Mouse (Mus musculus) spleen, postnatal 4 days (tissue): ENCODE results near the gene Traf7.

Source experiments
- DNase-seq, 2 experiments: peaks; one replicate each; pipeline ENCODE4 v3.0.0; 2022; ENCODE audit warnings: low spot score in 2 of 2

The Traf7 gene

DNA sequence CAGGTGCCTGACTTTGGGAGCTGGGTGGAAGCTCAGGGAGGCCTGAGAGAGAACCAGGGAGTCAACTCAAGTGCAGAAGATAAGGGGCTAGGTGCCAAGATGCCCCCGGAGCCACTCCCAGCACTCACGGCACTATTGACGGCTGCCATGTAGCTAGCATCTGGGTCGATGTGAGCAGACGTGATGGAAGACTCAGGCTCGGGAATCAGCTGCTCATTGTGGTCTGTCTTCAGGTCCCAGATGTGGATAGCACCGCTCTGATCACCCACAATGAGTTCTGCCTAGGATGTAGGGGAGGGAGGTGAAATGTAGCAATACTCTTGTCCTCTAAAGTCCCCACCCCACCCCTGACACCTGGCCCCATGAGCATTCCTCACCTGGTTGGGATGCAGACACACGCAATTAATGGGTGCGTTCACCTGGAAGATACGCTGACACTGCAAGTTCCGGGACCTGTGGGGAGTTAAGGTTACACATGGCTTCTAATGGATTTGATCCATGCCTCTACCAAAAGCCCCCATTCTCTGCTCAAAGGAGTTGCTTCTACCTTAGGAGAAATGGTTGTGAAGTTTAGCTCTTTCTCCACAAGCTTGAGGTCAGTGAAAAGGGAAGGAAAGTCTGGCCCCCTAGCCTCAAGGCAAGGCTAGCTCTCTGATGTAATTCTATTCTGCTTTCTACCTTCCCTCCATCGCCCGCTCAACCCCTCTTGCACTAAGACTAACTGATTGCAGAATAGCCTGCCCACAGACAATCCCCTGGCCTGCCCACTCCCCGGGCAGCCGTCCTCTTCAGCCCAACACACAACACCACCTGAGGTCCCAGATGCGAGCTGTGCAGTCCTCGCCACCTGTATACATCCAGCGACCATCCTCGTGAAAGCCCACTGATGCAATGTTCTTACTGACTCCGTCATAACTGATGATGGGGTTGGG lies 50.4 kb downstream of the Traf7 start:
- DNase-seq: peak in 1 of 2 experiments; percentile 67

DNA sequence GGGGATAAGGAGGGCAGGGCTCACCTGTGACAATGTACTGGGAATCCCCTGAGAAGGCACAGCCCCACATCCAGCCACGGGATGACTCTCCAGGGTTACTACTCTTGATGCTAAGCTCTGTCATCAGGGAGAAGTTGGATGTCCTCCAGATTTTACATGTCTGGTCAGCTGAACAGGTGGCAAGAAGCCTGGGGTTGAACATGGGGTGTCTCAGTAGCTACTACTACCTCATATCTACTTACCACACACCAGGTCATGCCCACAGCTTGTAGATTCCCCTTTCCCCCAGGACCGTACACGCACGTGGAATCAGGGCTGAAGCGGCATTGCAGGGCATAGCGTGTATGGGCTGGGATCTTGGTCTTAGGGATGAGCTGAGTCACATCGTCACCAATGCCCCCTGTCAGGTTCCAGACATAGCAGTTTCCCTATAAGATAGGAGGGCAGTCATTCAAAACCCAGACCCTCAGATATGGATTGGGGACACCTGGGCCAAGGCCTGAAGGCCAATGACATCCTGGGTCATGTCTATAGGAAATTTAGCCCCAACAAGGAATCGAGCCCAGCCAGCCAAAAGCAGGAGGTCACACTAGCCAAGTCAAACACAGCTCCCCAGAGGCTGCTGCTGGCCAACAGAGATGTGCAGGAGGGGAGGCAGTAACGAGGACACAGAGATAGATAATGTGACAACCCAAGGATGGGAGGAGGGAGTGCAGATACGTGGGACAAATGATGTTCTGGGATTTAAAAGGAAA lies 51.5 kb downstream of the Traf7 start:
- DNase-seq: no peak

DNA sequence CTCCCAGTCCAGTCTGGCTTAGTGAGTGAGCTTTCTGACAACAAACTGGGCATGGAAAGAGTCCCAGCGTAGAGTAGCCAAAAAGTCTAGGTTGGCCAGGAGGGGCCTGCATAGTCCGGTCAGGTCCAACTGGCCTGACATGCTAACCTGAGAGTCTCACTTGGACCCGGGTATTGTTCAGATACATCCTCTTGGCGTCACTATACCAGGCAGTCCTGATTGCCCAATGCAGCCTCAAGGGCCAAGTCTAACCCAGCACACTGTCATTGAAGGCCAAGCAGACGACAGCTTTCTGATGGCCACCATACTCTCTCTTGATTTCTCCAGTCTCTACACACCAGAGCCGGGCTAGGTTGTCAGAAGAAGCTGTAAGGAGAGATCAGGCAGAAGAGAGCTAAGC lies 52.2 kb downstream of the Traf7 start:
- DNase-seq: no peak

DNA sequence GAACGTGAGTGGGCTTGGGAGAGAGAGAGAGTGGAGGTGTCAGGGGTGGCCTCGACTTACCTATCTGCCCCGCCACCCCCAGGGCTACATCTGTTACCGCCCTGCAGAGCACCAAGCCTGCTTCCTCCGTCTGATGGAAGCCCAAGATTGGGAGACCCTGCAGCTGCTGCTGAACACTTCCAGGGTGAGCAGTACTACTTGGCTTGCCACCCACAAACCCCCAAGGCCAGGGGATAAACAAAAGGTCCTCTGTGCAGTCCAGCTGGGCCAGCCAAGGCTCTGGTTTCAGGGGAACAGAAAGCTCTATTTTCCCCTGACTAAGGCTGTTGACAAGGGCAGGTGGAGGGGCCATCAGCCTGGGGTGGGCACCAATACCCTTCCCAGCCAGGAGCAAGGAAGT lies 53.2 kb downstream of the Traf7 start:
- DNase-seq: peak in 1 of 2 experiments; percentile 63

DNA sequence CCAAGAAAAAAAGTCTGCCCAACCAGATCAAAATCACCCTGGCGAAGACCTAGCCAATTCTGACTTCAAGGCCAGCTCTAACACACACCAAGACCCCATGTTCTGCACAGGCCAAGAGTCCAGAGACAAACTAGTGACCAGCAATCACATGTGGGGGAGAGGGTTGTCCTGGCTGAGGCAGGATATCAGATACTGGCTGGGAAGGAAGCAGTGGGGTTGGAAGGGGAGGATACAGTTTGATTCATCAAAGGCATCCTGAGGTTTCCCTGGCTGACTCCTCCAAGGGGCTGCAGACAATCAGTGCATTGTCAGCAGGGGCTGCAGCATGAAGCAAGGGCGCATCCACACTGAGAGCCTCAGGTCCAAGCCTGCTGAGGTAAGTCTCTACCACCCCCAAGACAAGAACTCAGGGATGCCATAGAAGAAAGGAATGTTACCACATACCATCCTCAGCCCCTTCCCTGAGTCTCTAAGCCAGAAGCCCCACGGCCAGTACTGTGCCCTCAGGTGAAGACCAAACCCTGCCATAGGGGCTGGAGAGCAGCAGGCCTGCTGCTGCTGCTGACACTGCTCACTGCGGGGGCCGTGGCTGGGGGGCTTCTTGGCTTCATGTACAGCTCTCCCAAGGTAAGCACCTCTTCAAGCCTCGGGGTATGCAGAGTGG lies 54.0 kb downstream of the Traf7 start, which contains the start of gene Bricd5:
TSS of gene Bricd5 (plus strand) at position 273 of the 664 bp plus-strand sequence.
- no peak for DNase-seq

DNA sequence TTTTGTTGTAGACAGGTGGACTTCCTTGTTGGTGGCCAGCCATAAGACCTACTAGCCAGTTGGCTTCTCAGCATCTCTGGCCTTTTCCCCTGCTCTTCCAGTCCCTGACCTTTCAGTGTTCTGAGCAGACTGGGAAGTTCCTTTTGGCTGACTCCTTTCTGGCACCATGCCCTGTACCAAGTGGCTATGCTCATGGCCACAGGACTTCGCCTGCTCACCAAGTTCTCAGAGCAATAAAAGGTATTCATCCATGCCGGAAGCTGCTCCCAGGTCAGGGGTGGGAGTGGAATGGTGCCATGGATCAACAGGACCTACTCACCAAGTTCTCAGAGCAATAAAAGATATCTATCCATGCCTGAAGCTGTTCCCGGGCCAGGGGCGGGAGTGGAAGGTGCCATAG lies 55.2 kb downstream of the Traf7 start:
- no peak for DNase-seq

DNA sequence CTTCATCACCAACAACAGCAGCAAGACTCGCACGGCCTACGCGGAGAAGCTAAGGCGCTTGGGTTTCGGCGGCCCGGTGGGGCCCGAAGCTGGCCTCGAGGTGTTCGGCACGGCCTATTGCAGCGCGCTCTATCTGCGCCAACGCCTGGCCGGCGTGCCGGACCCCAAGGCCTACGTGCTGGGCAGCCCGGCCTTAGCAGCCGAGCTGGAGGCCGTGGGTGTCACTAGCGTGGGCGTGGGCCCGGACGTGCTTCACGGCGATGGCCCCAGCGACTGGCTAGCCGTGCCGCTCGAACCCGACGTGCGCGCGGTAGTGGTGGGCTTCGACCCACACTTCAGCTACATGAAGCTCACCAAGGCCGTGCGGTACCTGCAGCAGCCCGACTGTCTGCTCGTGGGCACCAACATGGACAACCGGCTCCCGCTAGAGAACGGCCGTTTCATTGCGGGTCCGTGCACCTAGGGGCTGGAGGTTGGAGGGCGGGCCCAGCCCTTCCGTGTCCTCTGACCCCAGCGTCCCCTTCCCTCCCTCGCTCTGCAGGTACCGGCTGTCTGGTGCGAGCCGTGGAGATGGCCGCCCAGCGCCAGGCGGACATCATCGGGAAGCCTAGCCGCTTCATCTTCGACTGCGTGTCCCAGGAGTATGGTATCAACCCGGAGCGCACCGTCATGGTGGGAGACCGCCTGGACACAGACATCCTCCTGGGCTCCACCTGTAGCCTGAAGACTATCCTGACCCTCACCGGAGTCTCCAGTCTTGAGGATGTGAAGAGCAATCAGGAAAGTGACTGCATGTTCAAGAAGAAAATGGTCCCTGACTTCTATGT lies 56.8 kb downstream of the Traf7 start:
- DNase-seq: peak; percentile 50 to 84

DNA sequence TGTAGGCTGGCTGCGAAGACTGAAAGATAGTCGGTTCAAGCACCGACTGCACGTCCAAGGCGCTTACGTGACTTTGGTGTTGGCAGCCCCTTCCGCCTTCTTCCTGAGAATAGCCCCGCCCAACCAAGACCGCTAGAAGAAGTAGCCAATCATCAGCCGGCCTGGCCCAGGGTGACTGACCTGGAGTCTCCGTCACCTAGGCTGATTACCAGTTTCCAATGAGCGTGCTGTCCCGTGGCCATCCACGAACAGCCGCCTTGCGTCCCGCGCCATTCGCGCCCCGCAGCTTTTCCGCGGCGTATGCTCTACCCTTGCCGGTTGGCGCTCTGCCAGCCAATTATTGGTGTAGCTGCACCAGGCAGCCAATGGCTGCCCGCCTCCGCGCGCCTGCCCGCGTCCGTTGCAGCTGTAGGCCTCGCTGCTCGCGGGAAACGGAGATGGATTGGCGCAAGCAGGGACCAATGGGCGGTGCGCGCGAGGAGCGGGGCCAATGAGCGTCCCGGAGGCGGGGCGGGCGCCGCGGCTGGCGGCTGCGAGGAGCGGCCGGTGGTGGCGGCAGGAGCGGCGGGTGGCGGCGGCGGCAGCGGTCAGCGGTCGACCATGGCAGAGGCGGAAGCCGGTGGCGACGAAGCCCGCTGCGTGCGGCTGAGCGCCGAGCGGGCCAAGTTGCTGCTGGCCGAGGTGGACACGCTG lies 57.7 kb downstream of the Traf7 start, which contains the start of the genes E4f1 and Pgp:
TSS of gene E4f1 (minus strand) at position 404 of the 693 bp plus-strand sequence.
TSS of gene Pgp (plus strand) at position 483 of the 693 bp plus-strand sequence.
- DNase-seq: peak; percentile 98 to 99

DNA sequence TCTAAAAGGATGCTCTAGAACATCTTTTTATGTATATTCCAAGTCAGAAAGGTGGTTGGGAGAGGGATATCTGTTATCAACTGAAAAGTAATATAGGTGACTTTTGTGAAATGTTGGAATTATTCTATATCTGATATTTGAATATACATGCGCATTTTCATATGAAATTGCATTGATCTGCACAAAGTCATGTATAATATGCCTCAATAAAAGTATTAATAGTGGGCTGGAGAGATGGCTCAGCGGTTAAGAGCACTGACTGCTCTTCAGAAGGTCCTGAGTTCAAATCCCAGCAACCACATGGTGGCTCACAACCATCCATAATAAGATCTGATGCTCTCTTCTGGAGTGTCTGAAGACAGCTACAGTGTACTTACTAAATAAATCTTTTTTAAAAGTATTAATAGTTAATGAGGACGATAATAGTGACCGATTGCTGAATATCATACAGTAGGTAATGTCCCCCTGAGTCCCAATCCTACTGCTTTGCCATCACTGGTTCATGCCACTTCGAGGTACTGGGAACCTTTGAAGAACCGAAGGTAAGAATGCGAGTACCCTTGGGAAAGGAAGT lies 58.3 kb downstream of the Traf7 start:
- DNase-seq: no peak

DNA sequence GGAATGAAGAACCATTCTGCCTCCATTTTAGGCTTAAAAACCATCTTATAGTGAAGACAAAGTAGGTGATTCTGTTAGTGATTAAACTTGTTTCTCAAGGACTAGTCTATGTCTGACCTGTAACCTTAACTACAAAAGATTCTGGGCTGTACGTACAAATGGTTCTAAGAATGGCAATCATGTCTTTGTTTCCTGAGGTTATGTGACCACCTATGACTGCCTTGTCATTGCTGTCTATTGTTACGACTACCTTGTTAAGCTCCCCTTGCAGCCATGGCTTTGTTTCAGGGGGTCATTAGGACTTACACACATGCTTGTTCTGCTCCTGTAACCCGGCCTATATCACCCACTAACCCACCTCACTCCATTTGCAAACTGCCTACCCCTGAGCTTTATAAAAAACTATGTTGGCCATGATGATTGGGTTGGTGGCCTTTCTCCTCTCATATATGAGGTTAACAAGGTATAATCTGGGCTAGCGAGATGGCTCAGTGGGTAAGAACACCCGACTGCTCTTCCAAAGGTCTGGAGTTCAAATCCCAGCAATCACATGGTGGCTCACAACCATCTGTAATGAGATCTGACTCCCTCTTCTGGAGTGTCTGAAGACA lies 59.0 kb downstream of the Traf7 start:
- no peak for DNase-seq

DNA sequence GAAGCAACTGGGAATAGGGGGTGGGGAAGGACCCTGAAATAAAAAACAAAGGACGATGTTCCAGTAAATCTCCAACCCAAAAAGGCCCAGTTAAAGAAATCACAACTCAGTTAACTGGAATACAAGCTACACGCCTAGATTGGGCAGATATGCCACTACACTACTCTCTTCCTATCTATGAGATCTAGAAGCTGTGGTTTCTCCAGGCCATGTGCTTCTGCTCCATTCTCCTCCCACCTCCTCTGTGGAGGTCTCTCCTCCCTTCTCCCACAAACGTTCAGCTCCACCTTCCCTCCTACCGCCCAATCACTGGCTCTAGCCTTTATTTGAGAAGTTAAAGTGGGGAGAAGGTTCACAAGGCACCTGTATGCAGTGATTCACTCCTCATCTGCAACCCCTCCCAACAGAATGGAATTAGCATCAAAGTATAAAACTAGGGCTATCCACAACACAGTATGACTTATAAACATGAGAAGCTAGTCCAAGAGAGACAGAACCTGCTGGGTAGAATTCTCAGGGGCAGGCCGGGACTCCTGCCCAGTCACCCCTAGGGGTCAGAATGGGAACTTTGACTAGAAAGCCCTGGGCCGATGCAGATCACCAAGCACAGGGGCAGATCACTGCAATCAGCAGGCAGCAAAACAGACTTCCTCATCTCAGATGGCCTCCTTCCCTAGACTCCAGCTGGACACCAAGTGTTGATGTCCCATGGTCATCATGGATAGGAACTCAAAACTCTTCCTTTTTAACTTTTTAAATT lies 64.2 kb downstream of the Traf7 start:
- DNase-seq: no peak

DNA sequence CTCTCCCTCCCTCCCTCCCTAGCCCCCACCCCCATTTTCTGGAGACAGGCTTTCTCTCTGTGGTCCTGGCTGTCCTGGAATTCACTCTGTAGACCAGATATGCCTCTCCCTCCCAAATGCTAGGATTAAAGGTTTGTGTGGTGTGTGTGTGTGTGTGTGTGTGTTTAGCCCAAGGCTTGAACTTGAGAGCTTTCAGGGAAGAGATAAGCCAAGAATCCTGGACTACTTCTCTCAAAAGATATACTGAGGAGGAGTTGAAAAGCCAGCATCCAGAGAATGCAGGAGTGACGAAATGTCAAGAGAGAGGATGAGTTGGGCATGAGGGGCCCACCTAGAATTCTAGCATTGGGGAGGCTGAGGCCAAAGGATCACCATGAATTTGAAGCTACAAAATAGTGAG lies 64.8 kb downstream of the Traf7 start:
- DNase-seq: no peak

DNA sequence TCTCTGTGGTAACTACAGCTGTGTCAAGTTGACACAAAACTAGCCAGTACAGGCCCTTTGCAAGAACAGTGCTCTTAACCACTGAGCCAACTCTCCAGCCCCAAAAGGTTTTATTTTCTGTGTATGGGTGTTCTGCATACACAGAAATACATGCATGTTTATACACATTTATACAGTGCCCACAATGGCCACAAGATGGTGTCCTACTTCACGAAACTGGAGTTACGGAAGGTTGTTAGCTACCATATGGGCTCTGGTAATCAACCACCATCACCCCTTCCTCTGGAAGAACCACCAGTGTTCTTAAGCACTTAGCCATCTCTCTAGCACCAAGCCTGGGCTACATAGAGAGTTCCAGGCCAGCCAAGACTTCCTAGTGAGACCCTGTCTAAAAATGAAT lies 66.2 kb downstream of the Traf7 start:
- DNase-seq: peak in 1 of 2 experiments; percentile 62
